Mouse (Mus musculus) T-helper 2 cell (primary cell): ENCODE measurements at regions not wholly inside any gene's neighbourhood (a gene's known extent, or its start where the extent isn't known, plus 50 kb on each side); places are given as distances from the start of the nearest gene placed in this dataset.

ENCODE experiments used
- in situ Hi-C: fragments of 300-600 bp; cut with MboI, MseI; formaldehyde crosslinking; loops from one replicate; pipeline ENCODE4 v1.15.1; 2025; ENCODE audit warnings: high pct_unique_total_duplicates

DNA sequence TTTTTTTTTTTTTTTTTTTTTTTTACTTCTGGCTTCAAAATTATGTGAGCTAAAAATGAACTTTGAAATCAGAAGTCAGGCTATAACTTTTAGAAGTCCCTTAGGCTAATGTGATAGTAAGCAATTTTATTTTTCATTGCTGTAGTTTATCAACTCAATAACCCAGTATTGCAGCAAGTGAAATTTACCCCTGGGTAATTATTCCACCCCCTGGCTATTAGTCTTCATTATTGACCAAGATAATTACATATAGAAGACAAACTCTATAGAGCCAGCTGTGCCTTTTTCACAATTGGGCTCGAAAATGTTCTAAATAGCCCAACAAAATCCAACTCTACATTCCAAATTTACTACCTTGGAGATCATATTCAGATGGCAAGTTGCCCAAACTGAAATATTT is 572.2 kb upstream of the Alcam start:
- in situ Hi-C loops: no loop called here

DNA sequence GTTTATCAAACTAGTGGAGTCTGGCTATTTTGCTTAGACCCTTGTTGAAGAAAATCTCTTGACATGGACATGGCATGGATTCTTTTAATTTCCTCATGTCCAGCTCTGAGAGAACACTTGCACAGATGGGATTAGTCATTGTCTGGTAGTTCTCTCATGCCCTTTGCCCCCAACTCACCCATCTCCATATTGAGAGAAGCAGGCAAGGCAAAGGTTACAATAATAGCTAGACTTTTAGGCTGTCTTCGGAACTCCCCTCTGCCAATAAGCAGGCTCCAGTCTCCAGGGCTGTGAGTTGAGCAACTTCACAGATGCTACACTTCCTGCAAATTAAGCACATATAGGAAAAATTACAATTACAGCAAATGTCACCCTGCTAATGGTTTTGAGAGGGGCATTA is 558.0 kb upstream of the Alcam start:
- in situ Hi-C loops: no loop called here

DNA sequence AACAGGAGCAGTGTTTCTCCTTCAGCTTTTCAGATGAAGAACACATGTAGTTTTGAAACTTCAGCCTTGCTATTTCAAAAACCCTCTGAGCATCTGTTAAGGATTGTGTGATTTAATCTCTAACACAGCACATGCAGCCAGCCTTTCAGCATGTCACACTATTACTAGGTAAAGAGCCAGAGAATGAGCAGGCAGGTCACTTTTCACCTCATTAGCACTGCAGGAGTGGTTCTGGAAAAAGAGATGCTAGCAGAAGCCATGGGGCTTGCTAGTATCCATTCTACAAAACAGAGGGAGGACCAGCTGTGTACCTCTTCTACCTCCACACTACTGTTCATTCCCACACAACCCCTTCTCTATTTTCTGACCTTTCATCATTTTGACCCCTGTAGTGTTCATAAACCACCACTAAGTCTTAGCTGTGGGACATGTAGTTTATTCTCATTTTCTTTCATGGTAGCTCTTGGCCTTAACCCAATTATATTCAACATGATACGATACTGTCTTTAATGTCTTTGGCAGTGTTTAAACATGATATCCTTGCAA is 535.1 kb upstream of the Alcam start:
- in situ Hi-C loops: no loop called here

DNA sequence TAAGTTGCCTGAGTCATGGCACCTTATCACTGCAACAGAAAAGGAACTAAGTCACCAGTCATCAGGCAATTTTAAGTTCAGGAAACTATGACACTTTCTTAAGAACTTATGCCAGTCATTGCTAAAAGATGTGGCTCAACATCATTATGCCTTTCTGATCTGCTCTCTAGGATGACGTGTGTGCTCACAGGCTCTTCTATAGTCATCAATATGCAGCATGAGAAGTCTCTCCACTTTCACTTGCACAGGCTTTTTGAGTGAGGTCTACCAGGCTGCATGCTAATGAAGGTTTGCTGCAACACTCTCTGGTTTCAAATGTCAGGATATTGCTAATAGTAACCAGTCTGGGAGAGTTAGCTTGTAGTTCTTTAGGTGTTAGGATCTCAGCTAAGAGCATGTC is 530.5 kb upstream of the Alcam start:
- in situ Hi-C loops: no loop called here

DNA sequence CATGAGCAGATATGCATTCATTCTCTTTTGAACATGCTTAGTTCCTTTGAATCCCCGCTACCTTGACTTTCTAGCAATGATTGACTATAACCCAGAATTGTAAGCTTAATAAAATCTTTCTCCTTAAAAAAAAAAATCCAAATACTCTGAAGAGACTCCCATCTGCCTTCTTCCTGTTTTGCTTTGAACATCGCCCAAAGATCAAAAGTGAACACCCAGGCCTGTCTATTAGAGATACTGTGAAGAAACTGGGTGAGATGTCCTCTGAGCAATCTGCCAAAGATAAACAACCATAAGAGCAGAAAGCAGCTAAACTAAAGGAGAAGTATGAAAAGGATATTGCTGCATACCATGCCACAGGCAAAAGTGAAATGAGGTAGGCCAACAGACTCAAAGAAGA is 527.1 kb upstream of the Alcam start:
- in situ Hi-C loops: no loop called here

DNA sequence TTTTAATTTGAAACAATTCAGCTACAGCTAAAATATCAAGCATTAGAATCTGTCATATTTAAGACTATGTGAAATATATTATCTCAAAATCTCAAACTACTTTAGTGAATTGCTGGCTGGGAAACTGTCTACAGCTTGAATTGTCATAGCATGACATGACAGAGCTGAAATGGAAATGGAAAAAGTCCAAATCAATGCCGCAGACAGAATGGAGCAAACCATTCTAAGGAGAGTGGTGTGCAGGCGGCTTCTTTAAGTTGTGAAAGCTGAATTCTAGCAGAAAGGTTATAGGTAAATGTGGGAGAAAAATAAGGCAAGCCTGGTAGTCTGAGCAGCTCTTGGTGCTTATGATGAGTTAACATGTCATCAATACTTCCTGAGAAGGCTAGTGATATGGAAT is 518.9 kb upstream of the Alcam start:
- in situ Hi-C loops: no loop called here

DNA sequence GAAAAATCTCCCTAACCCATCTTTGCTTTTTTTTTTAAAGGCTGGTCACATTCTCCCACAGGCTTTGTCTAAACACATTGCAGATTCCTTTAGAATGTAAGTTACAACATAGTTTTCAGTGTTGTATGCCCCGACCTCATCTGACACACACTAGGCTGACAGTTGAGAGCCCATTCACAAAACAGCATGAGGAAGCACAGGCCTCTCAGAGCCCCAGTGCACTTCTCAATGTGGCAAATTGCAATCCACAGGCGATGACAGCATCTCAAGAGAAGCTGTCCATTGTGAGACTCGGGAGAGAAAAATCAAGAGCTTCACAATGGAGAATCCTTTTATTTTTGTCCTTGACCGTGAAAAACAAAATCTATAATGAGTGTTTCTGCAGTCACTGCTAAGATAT is 493.8 kb upstream of the Alcam start:
- in situ Hi-C loops: no loop called here

DNA sequence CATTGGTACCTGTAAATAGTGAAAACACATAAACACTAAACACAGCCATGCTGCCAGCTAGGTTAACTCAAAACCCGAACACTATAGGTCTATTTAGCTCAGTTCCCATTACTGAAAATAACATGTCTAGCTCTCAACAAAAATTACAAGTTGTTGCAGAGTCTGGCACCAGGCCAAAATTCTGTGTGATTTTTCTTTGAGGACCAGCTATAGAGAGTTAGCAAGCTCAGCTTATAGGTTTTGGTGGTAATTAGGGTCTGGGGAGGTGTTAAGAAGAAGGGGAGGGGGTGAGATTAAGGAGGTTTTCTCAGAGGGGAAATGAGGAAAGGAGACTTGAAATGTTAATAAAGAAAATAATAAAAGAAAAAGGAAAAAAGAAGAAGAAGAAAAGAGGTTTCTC is 480.9 kb upstream of the Alcam start:
- in situ Hi-C loops: no loop called here

DNA sequence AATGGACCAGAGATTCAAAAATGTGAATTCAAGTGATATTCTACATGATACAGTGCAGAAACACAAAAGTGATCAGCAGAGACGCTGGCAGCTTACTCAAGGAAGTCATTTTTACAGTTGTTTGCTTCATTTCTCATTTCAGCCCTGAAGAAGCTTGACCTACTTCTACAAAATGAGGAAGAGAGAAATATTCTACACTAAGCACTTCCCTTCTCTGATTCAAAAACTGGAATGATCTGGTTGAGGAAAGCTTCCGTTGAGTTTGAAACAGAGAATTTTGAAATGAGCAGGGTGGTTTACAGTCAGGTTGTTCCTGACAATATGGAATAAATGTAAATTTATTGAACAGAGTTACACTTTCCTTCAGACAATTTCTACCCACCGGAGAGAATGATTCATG is 478.1 kb upstream of the Alcam start:
- in situ Hi-C loops: no loop called here

DNA sequence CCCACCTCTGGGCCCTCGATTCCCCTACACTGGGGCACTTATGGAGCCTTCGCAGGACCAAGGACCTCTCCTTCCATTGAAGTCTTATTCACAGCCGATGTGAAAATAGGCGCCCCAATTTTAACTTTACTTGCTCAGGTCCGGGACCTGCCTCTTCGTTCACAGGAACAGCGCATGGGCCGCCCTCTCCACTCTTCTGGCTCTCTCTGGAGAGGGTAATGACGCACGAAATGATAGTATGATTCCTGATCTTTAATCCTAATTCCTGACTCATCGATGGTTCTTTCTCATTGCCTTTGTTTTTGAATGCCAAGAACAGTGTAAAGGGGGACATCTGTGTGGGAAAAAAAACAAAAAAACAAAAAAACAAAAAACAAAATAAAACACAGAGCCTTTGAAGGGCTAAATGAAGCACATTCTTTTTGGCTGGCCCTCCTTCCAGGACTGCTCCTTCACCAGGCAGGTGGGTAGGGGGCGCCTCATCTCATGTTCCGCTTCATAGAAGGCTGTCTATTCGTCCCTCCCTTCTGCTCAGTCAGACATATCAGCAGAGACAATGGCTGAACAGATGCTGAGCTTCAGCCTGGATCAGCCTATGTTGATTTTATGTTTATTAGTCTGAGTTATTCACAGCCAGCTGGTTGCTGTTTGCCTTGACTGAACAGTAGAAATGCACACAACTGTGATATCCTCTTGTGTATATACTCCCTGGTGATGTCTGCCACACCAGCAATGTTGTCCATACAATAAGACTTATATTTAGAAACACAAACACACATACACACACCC is 438.8 kb upstream of the Alcam start:
- in situ Hi-C loops: no loop called here

DNA sequence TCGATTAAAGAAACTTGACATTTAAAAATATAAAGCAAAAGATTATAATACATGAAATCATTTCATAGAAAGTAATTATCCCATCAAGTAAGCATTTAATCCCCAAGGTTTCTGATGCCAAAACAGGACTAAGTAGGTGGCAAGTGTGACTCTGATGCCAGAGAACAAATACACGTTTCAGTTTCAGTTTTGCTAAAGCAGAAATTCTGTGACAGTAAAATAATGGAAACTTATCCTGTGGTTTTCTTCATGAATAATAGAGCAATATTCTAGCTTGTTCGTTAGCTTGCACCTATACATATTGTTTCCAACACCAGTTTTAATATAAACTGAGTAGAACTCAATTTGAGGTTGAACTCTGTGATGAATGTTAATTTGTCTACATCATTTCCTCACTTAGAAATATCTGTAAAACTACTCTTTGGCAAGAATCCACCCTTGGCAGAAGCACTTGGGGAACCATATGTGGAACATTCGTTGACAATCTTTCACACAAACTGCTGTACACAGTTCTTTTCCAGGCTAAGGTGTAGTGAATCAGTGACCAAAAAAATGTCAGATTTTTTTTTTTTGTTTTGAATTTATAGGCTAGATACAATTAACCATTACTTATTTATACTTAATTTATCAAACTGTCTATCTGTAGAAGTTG is 425.7 kb upstream of the Alcam start:
- in situ Hi-C loops: no loop called here

DNA sequence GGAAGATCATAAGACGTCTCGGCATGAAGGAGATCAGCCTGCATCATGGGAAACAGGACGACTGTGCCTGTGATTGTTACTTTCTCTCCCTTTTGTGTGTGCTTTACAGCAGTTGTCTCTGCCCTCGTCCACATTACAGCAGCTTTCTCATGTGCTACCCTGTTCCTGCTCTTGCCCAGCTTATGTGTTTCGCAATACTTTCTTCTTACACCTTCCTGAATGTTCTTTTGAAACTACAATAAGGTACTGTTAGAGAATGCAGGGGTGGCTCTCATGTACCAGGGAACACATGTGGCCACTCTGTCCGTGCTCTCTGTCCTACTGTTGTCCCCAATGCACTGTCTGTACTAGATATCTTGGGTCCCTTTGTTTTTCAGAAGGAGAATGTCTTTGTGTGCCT is 414.0 kb upstream of the Alcam start:
- in situ Hi-C loops: no loop called here

DNA sequence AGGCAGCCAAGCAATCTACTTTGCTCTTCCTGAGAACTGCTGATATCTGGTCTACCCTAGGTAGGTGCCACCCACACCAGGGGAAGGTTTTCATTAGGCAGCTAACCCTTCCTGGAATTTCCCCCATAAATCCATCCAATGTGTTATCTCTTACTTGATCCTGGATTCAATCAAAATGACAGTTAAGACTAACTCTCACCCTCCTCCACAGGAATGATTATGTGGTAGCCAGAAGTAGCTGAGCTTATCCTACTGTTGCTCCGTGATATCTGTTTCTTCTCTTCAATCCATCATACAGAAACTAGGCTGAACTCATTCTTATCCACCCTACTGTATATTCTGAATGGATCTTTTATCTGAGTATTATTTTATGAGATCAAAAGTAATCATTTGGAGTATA is 409.7 kb upstream of the Alcam start:
- in situ Hi-C loops: no loop called here

DNA sequence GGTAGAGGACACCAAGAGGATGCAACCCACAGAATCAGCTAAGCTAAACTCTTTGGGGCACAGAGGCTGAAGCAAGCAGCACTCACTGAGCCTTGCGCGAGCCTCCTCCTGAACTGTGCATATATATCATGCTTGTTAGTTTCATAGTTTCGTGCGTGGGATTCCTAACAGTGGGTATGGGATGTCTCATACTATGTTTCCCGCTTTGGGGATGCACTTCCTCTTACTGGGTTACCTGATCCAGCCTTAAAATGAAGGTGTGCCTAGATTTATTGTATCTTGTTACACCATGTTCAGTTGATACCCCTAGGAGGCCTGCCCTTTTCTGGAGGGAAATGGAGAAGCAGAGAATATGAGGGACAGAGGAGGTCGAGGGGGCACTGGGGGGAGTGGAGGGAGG is 407.4 kb upstream of the Alcam start:
- in situ Hi-C loops: no loop called here

DNA sequence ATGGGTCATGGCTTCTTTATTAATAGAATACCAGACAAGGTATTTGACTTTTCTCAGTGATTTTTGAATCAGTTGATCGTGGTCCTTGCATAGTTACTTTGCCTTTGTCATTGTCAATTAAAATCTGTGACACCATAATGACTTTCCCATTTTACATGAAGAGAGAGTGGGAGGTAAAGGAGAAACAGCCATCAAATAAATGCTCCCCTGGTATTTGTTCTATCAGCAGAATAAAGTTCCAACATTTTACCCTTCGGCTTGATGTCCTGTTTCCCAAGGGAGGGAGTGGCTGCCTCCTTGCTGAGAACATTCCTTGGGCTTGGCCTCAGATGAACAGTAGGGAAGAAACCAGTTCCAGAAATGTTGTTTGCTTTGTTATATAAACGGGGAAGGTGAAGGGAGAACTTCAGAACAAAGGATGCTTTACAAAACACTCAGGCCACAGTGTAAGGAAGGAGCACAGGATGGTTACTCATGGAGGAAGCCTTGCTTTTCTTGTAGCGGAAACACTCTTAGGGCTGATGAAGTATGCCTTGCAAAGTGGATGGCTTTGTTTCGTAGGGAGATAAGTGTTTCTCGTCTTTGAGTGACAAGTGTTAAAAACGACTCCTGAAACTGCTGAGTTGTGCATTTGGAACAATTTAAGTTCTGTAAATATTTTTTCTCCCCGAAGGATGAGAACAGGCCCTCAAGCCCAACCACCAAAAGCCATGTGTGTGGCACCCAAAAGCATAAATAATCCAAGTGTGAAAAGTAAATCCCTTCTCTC is 404.8 kb upstream of the Alcam start:
- in situ Hi-C loops: no loop called here

DNA sequence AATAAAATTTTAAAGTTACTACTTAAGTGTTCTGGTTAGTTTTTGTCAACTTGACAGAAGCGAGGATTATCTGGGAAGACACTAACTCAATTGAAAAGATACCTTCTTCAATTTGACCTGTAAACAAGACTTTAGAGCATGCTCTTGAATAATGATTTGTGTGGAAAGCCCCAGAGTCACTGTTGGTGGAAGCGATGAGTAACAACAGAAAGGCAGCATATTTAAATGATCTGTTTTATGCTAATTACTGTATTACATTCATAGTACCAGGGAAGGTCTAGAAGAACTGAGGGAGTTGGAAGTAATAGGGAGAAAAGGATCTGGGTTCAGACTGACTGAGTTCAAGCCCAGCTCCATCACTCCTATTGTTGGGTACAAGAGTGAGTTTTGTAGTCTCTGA is 397.3 kb upstream of the Alcam start:
- in situ Hi-C loops: no loop called here

DNA sequence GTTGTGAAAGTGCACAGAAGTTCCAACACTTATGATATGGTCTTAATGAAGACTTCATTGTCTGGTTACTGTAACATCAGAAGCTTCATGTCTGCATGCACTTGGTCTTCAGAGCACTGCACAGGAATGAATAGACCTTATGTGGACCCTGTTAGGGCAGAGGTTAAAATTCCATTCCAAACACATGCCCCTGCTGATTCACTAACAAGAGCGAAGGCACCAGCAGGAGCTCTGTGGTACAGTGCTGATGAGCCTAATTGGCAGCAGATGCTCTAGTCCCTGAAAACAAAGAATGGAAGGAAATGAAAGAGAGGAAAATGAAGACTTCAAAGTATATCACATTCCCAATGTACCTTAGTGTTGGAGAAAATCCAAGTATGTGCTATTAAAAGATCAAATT is 365.1 kb upstream of the Alcam start:
- in situ Hi-C loops: no loop called here

DNA sequence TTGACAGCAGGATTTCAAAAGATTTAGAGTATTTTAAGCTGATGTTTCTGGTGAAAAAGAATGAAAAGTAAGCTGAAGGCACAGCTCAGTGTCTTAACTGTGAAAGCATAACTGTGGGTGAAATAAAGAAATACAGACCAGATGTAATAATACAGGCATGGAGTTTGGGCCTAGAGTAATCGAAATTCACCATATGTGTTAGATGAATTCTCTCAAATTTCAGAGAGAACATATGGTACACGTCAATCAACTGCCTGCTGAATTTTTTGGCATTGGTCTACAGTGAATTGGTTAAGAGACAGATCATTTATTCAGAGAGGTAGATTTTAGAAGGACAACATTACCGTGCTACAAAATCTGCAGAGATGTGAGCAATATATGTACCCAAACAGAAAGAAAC is 357.3 kb upstream of the Alcam start:
- in situ Hi-C loops: no loop called here

DNA sequence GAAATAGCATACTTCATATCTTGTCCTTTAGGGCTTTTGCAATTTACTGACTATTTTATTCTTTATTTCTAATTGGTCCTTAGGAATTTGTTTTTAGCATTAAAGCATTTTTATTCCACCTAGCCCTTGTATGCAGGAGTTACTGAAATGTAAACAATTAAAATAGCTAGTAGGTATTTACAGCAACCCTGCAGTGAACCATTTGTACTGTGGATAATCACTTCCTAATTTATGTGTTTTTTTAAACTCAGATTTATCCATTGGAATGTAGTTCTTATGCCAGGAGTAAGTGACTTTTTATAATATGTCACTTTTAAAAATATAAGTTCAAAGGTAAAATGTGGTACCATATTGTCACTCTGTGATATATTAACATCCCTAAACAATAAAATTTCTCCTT is 350.5 kb upstream of the Alcam start:
- in situ Hi-C loops: no loop called here

DNA sequence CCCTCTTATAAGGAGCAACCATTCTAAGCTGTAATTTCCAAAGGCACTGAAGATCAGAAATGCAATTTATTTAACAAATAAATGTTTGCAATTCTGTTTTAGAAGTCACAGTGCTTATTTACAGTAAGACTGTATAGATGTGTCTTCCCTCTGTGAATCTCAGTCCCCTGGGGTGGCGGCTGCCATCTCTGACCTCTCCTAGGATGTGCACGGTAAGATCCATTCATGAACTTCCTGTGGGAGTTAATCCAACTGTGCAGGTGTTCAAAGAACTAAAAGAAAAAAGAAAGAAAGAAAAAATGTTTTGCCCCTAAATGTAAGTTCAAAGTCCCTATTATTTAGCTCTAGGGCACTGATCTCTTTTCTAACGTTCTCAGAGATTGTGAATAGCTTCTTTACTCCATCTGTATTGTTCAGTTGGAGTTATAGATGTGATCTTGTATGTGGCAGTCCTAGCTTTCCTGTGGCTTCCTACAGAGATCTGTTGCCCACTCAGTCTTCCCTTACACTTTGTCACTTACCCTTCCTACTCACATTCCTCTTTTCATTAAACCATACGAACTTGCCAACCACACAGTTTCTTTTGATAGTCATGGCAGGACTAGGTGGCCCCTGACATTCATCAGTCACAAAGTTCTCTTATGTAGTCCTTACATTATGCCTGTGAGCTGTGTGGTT is 346.0 kb upstream of the Alcam start:
- in situ Hi-C loops: no loop called here

DNA sequence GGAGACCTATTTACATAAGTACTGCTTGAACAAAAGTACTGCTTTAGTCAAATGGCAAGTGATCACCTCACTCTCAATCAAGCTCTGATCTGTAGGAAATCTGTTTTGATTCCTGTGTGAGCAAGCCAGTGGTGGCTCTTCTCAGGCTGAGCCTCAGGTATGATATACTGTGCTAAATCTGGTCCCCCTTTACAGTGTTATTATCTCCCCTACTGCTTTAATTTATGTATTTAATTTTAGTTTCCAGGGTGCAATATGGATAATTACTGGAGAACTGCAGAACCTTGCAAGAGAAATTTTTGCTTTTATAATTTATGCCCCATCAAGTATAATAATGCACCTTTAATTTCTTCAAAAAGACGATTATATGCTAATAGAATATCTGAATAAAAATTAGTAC is 341.3 kb upstream of the Alcam start:
- in situ Hi-C loops: no loop called here

DNA sequence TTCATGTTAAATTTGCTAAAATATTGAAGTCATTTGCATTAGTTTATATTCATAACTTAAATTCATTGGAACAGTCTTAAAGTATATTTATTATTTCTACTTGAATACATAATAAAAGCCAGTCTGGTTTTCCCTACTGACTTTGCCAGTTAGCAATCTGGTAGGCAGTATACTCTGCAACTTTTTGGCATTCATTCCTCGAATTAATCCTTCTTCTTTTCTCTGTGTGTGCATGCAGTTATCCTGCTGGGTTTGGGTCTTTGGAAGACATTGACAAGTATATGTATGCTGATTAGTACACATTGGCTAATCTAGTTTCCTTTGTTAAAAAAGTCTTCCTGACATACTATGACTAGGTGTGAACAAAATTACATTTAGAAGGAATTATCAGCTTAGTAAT is 336.1 kb upstream of the Alcam start:
- in situ Hi-C loops: no loop called here
